Mouse (Mus musculus): ENCODE measurements around the gene Ninj2. TPM values are rescaled to one million over a fixed set of nuclear protein-coding genes. Genes with fewer than 3 reads are reported as not detected.

Gene Ninj2
- total RNA-seq (2023) = not detected in 4 replicates

GRCm38 (mm10) chr6:120093100-120093499 is at the start of gene Ninj2:
TSS of gene Ninj2 (plus strand) at chr6:120093350.

Other genes with a start within 250 kb of the Ninj2 start
- 12.2 to 13.8 TPM (median 13.0 TPM) in 4 replicates for gene Erc1, start 245.2 kb upstream of the Ninj2 start, total RNA-seq (2023)
- gene Rad52, start 190.7 kb upstream of the Ninj2 start, total RNA-seq (2023) = 15.8 to 20.0 TPM (median 17.3 TPM) in 4 replicates
- gene Wnk1, start 54.7 kb upstream of the Ninj2 start, total RNA-seq (2023) = 319 to 346 TPM (median 328 TPM) in 4 replicates
- gene D330020A13Rik, start 201.0 kb downstream of the Ninj2 start, total RNA-seq (2023) = not detected in 4 replicates
- gene B4galnt3, start 201.2 kb downstream of the Ninj2 start, total RNA-seq (2023) = not detected in 4 replicates

Measured in B cell, adult 62 days (primary cell).